Mouse (Mus musculus) embryonic facial prominence, embryonic 13.5 days (tissue): ENCODE measurements around the gene Atp5d. TPM values are rescaled to one million over a fixed set of nuclear protein-coding genes. Genes with fewer than 3 reads are reported as not detected.

ENCODE experiments used
- ATAC-seq: fragments of 200-750 bp; cut with Nextera tagmentation; 2 replicates; pipeline ENCODE4 v1.8.0; 2017; ENCODE audit warnings: low read depth; ENCODE audit not compliant: insufficient number of reproducible peaks, insufficient read depth, low FRiP score, low TSS enrichment
- H3K27ac ChIP-seq: fragments of 300-500 bp; sonication (generic); 2 replicates; pipeline ENCODE4 v1.5.1; 2015; ENCODE audit warnings: moderate library complexity, mild to moderate bottlenecking, inconsistent platforms
- H3K27me3 ChIP-seq: fragments of 300-500 bp; sonication (generic); 2 replicates; pipeline ENCODE4 v1.6.1; 2015; ENCODE audit warnings: mild to moderate bottlenecking, inconsistent platforms
- H3K36me3 ChIP-seq: fragments of 300-500 bp; sonication (generic); 2 replicates; pipeline ENCODE4 v1.6.1; 2015; ENCODE audit warnings: mild to moderate bottlenecking, inconsistent platforms
- H3K4me1 ChIP-seq: fragments of 300-500 bp; sonication (generic); 2 replicates; pipeline ENCODE4 v1.6.1; 2015; ENCODE audit warnings: inconsistent platforms
- H3K4me2 ChIP-seq: fragments of 300-500 bp; sonication (generic); 2 replicates; pipeline ENCODE4 v1.6.1; 2015; ENCODE audit warnings: moderate library complexity, mild to moderate bottlenecking, inconsistent platforms
- H3K4me3 ChIP-seq: fragments of 300-500 bp; sonication (generic); 2 replicates; pipeline ENCODE4 v1.5.1; 2015; ENCODE audit warnings: mild to moderate bottlenecking, inconsistent platforms
- H3K9ac ChIP-seq: fragments of 300-500 bp; sonication (generic); 2 replicates; pipeline ENCODE4 v1.6.1; 2015; ENCODE audit warnings: mild to moderate bottlenecking, inconsistent platforms
- H3K9me3 ChIP-seq: fragments of 300-500 bp; sonication (generic); 2 replicates; pipeline ENCODE4 v1.6.1; 2016; ENCODE audit warnings: inconsistent platforms
- WGBS: fragments of 180-500 bp; shearing (Covaris S2); methylation state at CpG from one replicate; pipeline ENCODE4 v1.1.7; 2015; ENCODE audit warnings: mixed read lengths; 5-methylcytosine and 5-hydroxymethylcytosine counted together
- polyA plus RNA-seq: library from polyadenylated mRNA; unstranded; fragments of >200 nt; fragmentation: Nextera tagmentation; extraction: Ambion mirVana; gene quantifications from 2 replicates; pipeline ENCODE4 v1.2.1, GENCODE M21; 2015

The Atp5d gene
- polyA plus RNA-seq, 1 experiment from 2014 or later = 491 TPM

- peak overlapping the region; percentile 98 for H3K4me2 ChIP-seq
- peaks cover 66% of the 10 kb centered on the region for H3K36me3 ChIP-seq
- no peaks in the 10 kb centered on the region for H3K27me3 ChIP-seq
- no peaks in the 10 kb centered on the region for H3K9me3 ChIP-seq
- peak overlapping the region; percentile 96 for H3K9ac ChIP-seq
- ATAC-seq = peak; percentile 70
- WGBS = under 1% methylated on average over 87 of the region's 88 CpGs
- H3K4me1 ChIP-seq = peaks cover 61% of the 10 kb centered on the region
- peak overlapping the region; percentile 100 for H3K27ac ChIP-seq
- peak overlapping the region; percentile 97 for H3K4me3 ChIP-seq
Observed at GRCm38 (mm10) chr10:80149291-80150225, 11.1 kb downstream of the Atp5d start.

GRCm38 (mm10) chr10:80150226-80151210 is 12.1 kb downstream of the Atp5d start:
- Histone ChIP-seq H3K9ac (peak overlapping the region; percentile 96), H3K9me3 (no peaks in the 10 kb centered on the region), H3K4me1 (peaks cover 63% of the 10 kb centered on the region), H3K27ac (peak overlapping the region; percentile 100), H3K36me3 (peaks cover 66% of the 10 kb centered on the region), H3K27me3 (no peaks in the 10 kb centered on the region), H3K4me2 (peak overlapping the region; percentile 98), H3K4me3 (peak overlapping the region; percentile 97)
- no peak for ATAC-seq
- WGBS = under 1% methylated on average over 59 of the region's 71 CpGs

- Histone ChIP-seq H3K4me2 (peak overlapping the region; percentile 98), H3K4me3 (peak overlapping the region; percentile 97), H3K27me3 (no peaks in the 10 kb centered on the region), H3K4me1 (peaks cover 61% of the 10 kb centered on the region), H3K36me3 (peaks cover 66% of the 10 kb centered on the region), H3K9me3 (no peaks in the 10 kb centered on the region), H3K9ac (peak overlapping the region; percentile 96), H3K27ac (peak overlapping the region; percentile 100)
- under 1% methylated on average over 26 of the region's 26 CpGs for WGBS
- ATAC-seq = no peak
Observed at GRCm38 (mm10) chr10:80151211-80152034, 13.0 kb downstream of the Atp5d start.

- Histone ChIP-seq H3K9me3 (no peaks in the 10 kb centered on the region), H3K36me3 (peaks cover 67% of the 10 kb centered on the region), H3K27ac (peak overlapping the region; percentile 100), H3K27me3 (no peaks in the 10 kb centered on the region), H3K4me2 (peak overlapping the region; percentile 98), H3K4me3 (peak overlapping the region; percentile 97), H3K4me1 (peaks cover 63% of the 10 kb centered on the region), H3K9ac (peak overlapping the region; percentile 96)
- ATAC-seq = no peak
- 2% methylated on average over 15 of the region's 15 CpGs for WGBS
Observed at GRCm38 (mm10) chr10:80152071-80152872, 13.8 kb downstream of the Atp5d start.

GRCm38 (mm10) chr10:80152873-80153260 is 14.4 kb downstream of the Atp5d start:
- peak overlapping the region; percentile 98 for H3K4me2 ChIP-seq
- peaks cover 62% of the 10 kb centered on the region for H3K4me1 ChIP-seq
- H3K9ac ChIP-seq = peak overlapping the region; percentile 96
- peak overlapping the region; percentile 97 for H3K4me3 ChIP-seq
- no peak for ATAC-seq
- H3K27ac ChIP-seq = peak overlapping the region; percentile 100
- WGBS = 40% methylated on average over 3 of the region's 3 CpGs
- no peaks in the 10 kb centered on the region for H3K9me3 ChIP-seq
- peaks cover 71% of the 10 kb centered on the region for H3K36me3 ChIP-seq
- no peaks in the 10 kb centered on the region for H3K27me3 ChIP-seq

- ATAC-seq = no peak
- Histone ChIP-seq H3K27me3 (no peaks in the 10 kb centered on the region), H3K4me3 (peak overlapping the region; percentile 97; the same call in 1 of the 2 replicates), H3K36me3 (peaks cover 71% of the 10 kb centered on the region), H3K4me1 (peaks cover 68% of the 10 kb centered on the region), H3K4me2 (peak overlapping the region; percentile 98), H3K27ac (peak overlapping the region; percentile 100), H3K9ac (peak overlapping the region; percentile 96; the same call in 1 of the 2 replicates), H3K9me3 (no peaks in the 10 kb centered on the region)
- 82% methylated on average over 19 of the region's 19 CpGs for WGBS
Observed at GRCm38 (mm10) chr10:80153713-80154112, 15.3 kb downstream of the Atp5d start.

GRCm38 (mm10) chr10:80154384-80154783 is 16.0 kb downstream of the Atp5d start:
- Histone ChIP-seq H3K9ac (peak overlapping the region; percentile 96; the same call in 1 of the 2 replicates), H3K4me2 (no peak overlapping the region), H3K4me1 (peaks cover 75% of the 10 kb centered on the region), H3K36me3 (peaks cover 71% of the 10 kb centered on the region), H3K4me3 (0 out of 2 replicates have a peak overlapping the region, but pooled peaks have one; percentile 0), H3K9me3 (no peaks in the 10 kb centered on the region), H3K27ac (peak overlapping the region; percentile 40; the same call in 1 of the 2 replicates), H3K27me3 (no peaks in the 10 kb centered on the region)
- WGBS = 81% methylated on average over 7 of the region's 7 CpGs
- ATAC-seq = no peak

- no peak for ATAC-seq
- Histone ChIP-seq H3K9ac (peak overlapping the region; percentile 32), H3K9me3 (no peaks in the 10 kb centered on the region), H3K36me3 (peaks cover 67% of the 10 kb centered on the region), H3K4me2 (0 out of 2 replicates have a peak overlapping the region, but pooled peaks have one; percentile 9), H3K4me3 (no peak overlapping the region), H3K27ac (peak overlapping the region; percentile 40; the same call in 1 of the 2 replicates), H3K4me1 (peaks cover 80% of the 10 kb centered on the region), H3K27me3 (no peaks in the 10 kb centered on the region)
- 27% methylated on average over 1 of the region's 1 CpGs for WGBS
Observed at GRCm38 (mm10) chr10:80155277-80155676, 16.8 kb downstream of the Atp5d start.

GRCm38 (mm10) chr10:80156002-80156751 is 17.7 kb downstream of the Atp5d start:
- Histone ChIP-seq H3K36me3 (peaks cover 65% of the 10 kb centered on the region), H3K9ac (peak overlapping the region; percentile 37; the same call in 1 of the 2 replicates), H3K4me2 (no peak overlapping the region), H3K27ac (peak overlapping the region; percentile 35), H3K9me3 (no peaks in the 10 kb centered on the region), H3K27me3 (no peaks in the 10 kb centered on the region), H3K4me1 (peaks cover 89% of the 10 kb centered on the region), H3K4me3 (no peak overlapping the region)
- WGBS = 79% methylated on average over 29 of the region's 29 CpGs
- ATAC-seq = no peak
